Mouse (Mus musculus) heart, embryonic 15.5 days (tissue): ENCODE measurements around the gene Lmx1b. TPM values are rescaled to one million over a fixed set of nuclear protein-coding genes. Genes with fewer than 3 reads are reported as not detected.

Experiments
- polyA plus RNA-seq: library from polyadenylated mRNA; unstranded; fragments of >200 nt; fragmentation: Nextera tagmentation; extraction: Ambion mirVana; gene quantifications from 2 replicates; pipeline ENCODE4 v1.2.1, GENCODE M21; 2015

Lmx1b gene
- polyA plus RNA-seq, 1 experiment from 2014 or later: not detected

Other genes with a start within 250 kb of the Lmx1b start
- gene Zbtb34, start 209.2 kb downstream of the Lmx1b start, polyA plus RNA-seq: 3.3 and 4.3 TPM in 2 replicates
- 12.5 and 12.8 TPM in 2 replicates for gene Zbtb43, start 172.0 kb downstream of the Lmx1b start, polyA plus RNA-seq
- 12.7 and 15.7 TPM in 2 replicates for gene Mvb12b, start 247.4 kb upstream of the Lmx1b start, polyA plus RNA-seq